Mouse (Mus musculus) retina, postnatal 7 days (tissue): ENCODE results near the gene Terf2ip.

Experiments used
- DNase-seq: peaks from one replicate; pipeline ENCODE4 v3.0.0-alpha.2; 2012; ENCODE audit warnings: low read depth, low spot score

Terf2ip gene

DNA sequence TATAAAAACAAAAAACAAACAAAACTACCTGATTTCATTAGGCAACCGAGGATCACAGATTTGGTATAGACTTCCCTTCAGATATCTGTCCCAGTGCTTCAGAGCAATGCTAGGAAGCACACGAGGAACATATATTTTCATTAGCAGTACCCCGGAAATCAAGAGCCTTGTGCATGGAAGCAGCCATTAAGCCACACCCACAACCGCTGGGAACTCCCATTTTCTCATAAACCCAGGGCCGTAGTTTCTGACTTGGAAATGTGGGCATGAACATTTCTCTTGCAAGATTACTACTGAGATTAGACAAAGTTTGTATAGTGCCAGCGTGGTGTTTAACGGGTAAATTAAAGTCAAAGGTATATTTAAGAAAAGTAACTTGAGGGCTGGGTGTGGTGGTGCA, 1.6 kb upstream of the Terf2ip start:
- no peak for DNase-seq

DNA sequence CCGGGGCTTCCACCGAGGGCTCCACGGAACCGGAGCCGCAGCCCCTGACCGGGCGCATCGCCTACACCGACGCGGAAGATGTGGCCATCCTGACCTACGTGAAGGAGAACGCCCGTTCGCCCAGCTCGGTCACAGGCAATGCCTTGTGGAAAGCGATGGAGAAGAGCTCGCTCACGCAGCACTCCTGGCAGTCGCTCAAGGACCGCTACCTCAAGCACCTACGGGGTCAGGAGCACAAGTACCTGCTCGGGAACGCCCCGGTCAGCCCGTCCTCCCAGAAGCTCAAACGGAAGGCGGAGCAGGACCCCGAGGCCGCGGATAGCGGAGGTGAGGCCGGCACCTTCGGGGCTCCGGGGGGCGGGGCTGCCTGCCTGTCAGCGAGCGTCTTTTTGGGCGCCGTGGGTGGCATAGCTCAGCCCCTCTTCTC, 631 bp downstream of the Terf2ip start:
- no peak for DNase-seq

DNA sequence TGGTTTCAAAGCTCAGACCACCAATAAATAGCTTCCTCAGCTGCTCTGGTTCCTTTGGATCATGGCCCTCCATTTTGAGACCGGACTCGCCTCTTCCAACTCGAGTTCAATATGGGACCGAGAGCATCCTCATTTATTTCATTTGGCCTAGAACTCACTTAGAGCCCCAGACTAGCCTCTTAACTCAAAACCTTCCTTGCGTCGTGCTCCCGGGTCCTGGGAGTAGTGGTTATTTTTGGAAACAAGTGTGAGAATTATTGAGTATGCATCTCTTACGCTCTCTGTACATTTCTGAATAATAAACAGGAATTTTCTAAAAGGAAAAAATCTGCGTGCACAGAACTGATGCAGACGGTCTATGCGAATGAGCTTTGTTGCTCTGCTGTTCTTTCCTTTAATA, 3.7 kb downstream of the Terf2ip start, which contains the start of gene Gm6793:
Gm6793 (minus strand) TSS at position 101 of the 400 bp plus-strand sequence.
- DNase-seq = no peak

DNA sequence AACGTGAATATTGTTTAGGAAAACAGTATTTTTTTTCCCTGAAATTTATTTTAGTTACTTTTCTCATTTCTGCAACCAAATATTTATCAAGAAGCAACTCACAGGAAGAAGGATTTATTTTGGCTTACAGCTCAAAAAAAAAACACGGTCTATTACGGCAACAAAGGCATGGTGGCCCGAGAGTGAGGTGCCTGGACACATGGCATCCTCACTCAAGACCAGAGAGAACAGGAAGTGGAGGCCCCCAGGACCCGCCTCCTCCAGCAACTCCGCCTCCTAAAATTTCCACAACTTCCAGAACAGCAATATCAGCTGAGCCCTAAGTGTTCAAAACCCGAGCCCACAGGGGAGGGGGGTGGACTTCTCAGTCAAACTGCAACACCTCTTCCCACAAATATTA, 18.3 kb downstream of the Terf2ip start:
- DNase-seq = no peak

DNA sequence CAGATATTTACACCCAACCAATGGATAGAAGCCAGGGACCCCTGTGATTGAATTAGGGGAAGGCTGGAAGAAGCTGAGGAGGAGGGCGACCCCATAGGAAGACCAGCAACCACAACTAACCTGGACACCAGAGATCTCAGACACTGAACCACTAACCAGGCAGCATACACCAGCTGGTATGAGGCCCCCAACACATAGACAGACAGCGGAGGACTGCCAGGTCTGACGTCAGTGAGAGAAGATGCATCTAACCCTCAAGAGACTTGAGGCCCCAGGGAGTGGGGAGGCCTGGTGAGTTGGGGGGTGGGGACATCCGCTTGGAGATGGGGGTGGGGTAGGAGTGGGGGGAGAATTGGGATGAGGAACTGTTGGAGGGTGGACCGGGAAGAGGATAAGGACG, 19.5 kb downstream of the Terf2ip start:
- DNase-seq = no peak

DNA sequence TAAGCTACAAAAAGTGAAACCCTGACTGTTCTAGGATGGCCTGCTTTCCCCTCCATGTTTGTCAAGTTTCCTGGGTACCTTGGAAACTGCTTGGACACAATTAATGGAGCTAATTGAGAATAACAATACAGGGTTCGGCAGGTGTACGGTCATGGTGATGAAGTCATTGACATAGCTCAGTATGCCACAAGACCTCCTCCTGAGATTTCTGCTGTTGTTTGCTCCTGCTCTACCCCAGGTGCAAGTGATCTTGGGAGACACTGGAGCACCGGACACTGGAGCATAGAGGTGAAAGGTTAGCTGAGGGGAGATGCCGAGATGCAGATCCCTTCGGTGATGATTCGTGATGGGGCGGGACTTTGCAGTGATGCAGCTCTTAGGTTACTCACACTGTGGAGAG, 21.9 kb downstream of the Terf2ip start:
- DNase-seq = no peak

DNA sequence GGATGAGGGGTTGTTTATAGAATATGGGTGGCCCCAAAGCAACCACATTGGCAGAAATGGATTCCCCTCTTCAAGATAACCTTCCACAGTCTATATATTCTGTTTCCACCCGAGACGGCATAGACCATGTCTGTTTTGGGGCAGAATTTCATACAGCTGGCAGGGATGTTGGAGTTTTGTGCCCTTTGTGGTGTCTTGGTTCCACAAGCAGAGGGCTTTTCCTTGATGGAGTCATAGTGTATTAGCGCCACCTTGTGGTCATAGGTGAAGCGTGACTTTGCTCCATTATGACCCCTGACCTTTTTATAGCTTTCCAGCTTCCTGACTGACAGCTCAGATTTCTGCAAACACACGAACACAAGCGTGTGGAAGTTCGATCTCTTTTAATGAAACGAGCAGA, 23.4 kb downstream of the Terf2ip start:
- peak; percentile 57 for DNase-seq

DNA sequence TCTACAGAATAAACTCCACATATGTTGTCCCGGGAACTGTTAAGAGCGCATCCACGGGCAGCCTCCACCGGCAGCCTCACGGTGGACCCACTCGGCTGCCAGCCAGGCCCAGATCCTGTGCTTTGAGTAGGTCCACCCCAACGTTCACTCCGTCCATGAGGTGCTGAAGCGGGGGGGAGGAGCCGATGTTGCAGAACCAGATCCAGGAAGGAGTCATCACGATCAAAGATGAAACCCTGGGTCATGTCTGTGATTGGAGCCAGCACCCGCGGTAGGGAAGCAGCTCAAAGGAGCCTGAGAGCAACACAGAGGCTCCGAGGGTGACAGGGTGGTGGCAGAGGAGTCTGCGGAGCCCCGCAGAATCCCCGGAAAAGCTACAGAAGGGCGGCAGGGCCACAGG, 26.3 kb downstream of the Terf2ip start:
- DNase-seq = no peak

DNA sequence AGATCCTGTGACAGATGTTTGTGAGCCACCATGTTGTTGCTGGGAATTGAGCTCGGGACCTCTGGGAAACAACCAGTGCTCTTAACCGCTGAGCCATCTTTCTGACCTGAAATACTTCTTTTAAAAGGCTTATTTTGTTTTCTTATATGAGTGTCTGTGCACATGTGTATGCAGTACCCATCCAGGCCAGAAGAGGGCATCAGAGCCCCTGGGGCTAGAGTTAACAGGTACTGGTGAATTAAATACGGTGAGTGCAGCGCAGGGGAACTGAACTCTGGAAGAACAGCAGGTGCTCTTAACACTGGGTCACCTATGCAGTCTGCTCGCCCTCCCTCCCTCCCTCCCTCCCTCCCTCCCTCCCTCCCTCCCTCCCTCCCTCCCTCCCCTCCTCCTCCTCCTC, 34.0 kb downstream of the Terf2ip start:
- no peak for DNase-seq

DNA sequence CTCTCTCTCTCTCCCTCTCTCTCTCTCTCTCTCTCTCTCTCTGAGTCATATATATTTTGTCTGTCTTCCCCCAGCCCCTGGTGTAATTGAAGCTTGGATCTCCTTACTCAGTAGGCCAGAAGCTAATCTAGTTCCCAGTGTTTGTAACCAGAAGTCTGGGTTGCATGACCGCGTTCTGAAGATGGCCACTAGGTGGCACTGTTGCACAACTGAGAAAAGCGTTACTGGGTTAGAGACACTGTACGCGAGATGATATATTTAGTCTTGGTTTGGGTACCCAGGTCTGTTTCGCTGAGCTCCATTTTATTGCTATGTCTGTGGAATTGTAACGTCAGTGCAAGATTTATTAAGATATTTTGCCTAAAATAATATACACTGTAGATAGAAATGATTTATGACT, 34.7 kb downstream of the Terf2ip start:
- peak; percentile 77 for DNase-seq

DNA sequence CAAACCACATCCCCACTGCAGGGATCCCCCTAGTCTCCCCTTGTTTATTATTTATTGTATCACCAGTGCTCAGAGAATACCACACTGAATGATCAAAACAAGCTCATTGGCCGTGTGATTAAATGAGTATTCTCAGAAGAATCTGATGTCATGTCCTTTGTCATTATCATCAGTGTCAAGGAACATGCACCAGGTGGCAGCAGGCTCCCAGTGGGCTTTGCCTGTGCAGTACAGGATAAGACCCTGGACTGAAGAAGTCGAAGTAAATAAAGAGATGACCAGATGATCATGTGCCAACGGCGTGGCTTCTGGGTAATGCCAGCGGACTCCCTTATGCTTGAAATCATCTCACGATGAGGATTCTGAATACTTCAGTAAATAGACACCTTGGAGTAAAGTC, 37.1 kb downstream of the Terf2ip start:
- no peak for DNase-seq

DNA sequence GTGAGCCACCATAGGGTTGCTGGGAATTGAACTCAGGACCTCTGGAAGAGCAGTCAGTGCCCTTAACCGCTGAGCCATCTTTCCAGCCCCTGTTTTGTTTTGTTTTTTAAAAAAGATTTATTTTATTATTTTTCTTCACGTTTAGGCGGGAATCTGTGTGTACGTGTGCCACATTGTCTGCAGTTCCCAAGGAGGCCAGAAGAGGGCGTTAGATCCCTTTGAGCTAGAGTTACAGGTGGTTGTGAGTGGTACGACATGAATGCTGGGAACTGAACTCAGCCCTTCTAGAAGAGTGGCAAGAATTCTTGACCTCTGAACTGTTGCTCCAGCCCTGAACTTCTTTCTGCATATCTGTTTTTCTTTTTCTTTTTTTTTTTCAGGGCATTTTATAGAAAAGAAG, 38.8 kb downstream of the Terf2ip start:
- DNase-seq = no peak

DNA sequence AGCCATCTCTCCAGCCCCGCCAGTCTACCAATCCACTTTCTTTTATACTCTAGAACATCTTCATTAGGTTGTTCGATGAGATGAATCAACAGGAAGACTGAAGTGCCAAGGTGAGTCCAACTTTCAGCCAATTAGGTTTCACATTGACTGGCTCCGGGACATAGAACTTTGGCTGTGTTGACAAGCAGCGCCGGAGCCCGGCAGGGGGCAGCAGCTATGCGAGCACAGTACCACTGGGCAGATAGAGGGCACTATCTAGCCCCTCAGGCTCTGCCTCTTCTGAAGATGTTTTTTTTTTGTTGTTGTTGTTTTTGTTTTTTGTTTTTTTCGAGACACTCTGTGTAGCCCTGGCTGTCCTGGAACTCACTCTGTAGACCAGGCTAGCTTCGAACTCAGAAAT, 40.3 kb downstream of the Terf2ip start:
- DNase-seq = no peak

DNA sequence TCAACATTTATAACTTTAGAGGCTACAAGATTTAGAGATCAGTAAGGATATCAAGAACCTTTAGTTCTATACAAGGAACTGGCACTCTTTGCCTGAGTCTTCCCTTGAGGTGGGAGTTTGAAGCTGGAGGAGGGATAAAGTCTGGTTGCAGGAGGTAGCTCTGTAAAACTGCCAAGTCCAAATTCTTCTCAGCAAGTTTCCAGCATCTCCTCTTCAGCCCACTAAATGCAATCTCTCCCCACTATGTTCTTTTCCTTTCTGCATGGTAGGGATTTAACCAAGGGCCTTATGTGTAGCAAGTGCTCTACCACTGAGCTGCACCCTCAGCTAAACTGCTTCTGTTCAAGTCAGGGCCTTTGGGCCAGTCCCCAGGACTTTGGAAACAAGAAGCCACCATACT, 43.3 kb downstream of the Terf2ip start:
- no peak for DNase-seq

DNA sequence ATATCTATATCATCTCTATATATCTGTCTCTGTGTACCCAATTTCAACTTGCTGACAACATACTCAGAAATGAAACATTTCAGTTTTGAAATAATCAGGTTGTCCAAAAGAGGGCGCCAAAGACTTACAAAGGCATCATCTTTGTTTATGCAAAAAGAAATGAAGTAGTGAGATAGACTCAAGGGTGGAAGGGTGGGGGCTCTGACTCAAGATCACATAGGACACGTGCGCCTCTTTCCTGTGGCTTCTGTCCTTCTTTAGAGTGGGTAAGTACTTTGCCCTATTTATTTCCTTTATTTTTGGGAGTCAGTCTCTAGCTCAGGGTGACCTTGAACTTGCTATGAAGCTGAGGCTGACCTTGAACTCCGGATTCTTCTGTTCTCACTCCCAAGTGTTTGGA, 50.2 kb downstream of the Terf2ip start:
- peak; percentile 52 for DNase-seq
